Mouse (Mus musculus): ENCODE results near the gene Oaz1. TPM values are rescaled to one million over a fixed set of nuclear protein-coding genes. Genes with fewer than 3 reads are reported as not detected.

The Oaz1 gene
- total and polyA plus RNA-seq, 3 experiments = 228 to 1,655 (median 444) TPM

DNA sequence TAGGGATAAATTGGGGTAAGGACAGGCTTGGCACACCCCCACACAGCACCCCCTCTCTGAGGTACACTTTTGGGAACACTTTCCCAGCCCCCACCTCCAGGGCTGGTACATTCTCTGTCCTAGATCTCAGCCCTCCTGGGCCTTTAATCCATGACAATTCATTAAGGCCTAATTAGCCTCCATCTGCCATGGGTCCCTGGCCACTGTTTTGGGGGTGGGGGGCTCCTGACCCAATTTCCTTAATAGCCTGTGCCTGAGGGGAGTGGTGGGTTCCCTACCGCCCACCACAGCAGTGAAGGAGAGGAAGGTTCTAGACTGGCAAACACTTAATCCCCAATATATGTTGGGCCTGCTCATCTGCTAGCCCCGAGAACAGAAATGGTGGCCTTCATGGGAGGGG, 15.2 kb downstream of the Oaz1 start:
- no peaks in the 10 kb centered on the region for H3K9me3 ChIP-seq (replicated peaks)
- no peak for DNase-seq (ENCODE audit: low spot score)
- no peaks in the 10 kb centered on the region for H3K36me3 ChIP-seq (replicated peaks)
- H3K27me3 ChIP-seq (ENCODE audit: insufficient read depth, low read length) = peaks cover 93% of the 10 kb centered on the region
- ATAC-seq (ENCODE audit: extremely low read depth, insufficient number of reproducible peaks, low FRiP score, poor library complexity, severe bottlenecking) = no peak
- peaks cover 17% of the 10 kb centered on the region for H3K4me1 ChIP-seq (ENCODE audit: insufficient read depth, low read depth, low read length)
- TF ChIP-seq POLR2AphosphoS5 (IDR thresholded peaks at IDR 0.05; ENCODE audit: insufficient replicate concordance, low read depth, low read length) (no peak), TAL1 (conservative IDR thresholded peaks at IDR 0.05; ENCODE audit: low read depth, low read length) (no peak), CTCF (IDR thresholded peaks at IDR 0.05; ENCODE audit: low read depth, low read length) (no peak), GATA1 (IDR thresholded peaks at IDR 0.05; ENCODE audit: borderline replicate concordance, low read length) (no peak), GATA2 (IDR thresholded peaks at IDR 0.05; ENCODE audit: borderline replicate concordance, low read depth, low read length) (no peak)
- H3K4me3 ChIP-seq (ENCODE audit: low read depth, low read length) = no peak overlapping the region

GRCm38 (mm10) chr10:80842334-80842733, 15.9 kb downstream of the Oaz1 start:
- no peak for DNase-seq (ENCODE audit: low spot score)
- H3K36me3 ChIP-seq (replicated peaks) = no peaks in the 10 kb centered on the region
- H3K4me1 ChIP-seq (ENCODE audit: insufficient read depth, low read depth, low read length) = peaks cover 11% of the 10 kb centered on the region
- no peak overlapping the region for H3K4me3 ChIP-seq (ENCODE audit: low read depth, low read length)
- H3K9me3 ChIP-seq (replicated peaks) = no peaks in the 10 kb centered on the region
- ATAC-seq (ENCODE audit: extremely low read depth, insufficient number of reproducible peaks, low FRiP score, poor library complexity, severe bottlenecking) = no peak
- H3K27me3 ChIP-seq (ENCODE audit: insufficient read depth, low read length) = peaks cover 90% of the 10 kb centered on the region
- TF ChIP-seq GATA2 (IDR thresholded peaks at IDR 0.05; ENCODE audit: borderline replicate concordance, low read depth, low read length) (no peak), CTCF (IDR thresholded peaks at IDR 0.05; ENCODE audit: low read depth, low read length) (no peak), GATA1 (IDR thresholded peaks at IDR 0.05; ENCODE audit: borderline replicate concordance, low read length) (no peak), TAL1 (conservative IDR thresholded peaks at IDR 0.05; ENCODE audit: low read depth, low read length) (no peak), POLR2AphosphoS5 (IDR thresholded peaks at IDR 0.05; ENCODE audit: insufficient replicate concordance, low read depth, low read length) (no peak)

DNA sequence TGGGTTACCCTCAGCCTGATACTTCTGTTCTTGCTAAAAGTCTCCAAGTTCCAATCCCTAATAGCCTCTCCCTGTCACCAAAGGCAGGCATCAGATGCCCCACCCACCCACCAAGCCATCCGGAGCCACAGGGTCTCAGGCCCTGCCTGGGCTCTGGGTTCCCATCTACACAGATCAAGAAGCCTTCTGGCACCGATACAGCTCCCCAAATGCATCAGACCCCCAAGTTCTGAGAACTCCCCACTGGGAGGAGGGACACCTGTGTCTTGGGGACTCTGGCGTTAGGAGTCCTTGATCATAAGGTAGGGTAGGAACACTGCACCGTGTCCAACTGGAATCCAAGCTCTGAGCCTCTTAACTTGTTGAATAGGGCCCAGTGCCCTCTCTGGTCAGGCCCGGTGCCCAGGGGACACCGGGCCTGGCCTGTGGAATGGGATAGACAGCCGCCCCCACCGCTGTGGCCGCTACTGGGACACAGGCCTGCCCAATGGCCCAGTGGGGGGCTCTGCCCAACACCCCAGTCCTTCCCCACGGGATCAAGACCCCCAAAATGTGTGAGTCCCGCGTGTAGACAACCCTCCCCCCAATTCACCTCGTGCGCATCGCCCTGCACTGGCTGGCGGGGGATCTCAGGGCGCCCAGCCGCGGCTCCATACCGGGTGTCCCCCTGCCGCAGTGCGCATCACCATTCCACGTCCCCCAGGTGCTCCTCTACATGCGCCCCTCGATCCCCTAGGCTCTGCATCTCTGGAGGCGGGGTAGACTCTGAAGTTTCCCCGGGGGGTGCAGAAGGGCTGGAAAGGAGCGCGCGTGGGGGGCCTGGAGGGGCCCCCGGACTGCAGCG, 16.9 kb downstream of the Oaz1 start:
- no peak overlapping the region for H3K4me3 ChIP-seq (ENCODE audit: low read depth, low read length)
- TF ChIP-seq TAL1 (conservative IDR thresholded peaks at IDR 0.05; ENCODE audit: low read depth, low read length) (no peak), CTCF (IDR thresholded peaks at IDR 0.05; ENCODE audit: low read depth, low read length) (no peak), GATA1 (IDR thresholded peaks at IDR 0.05; ENCODE audit: borderline replicate concordance, low read length) (no peak), GATA2 (IDR thresholded peaks at IDR 0.05; ENCODE audit: borderline replicate concordance, low read depth, low read length) (no peak), POLR2AphosphoS5 (IDR thresholded peaks at IDR 0.05; ENCODE audit: insufficient replicate concordance, low read depth, low read length) (no peak)
- H3K27me3 ChIP-seq (ENCODE audit: insufficient read depth, low read length) = peaks cover 81% of the 10 kb centered on the region

GRCm38 (mm10) chr10:80843931-80844547, 17.6 kb downstream of the Oaz1 start, which contains the start of gene Lingo3:
Lingo3 (minus strand) TSS chr10:80844039.
- ATAC-seq (ENCODE audit: extremely low read depth, insufficient number of reproducible peaks, low FRiP score, poor library complexity, severe bottlenecking) (no peak), DNase-seq (ENCODE audit: low spot score) (no peak)
- H3K9me3 ChIP-seq (replicated peaks) = no peaks in the 10 kb centered on the region
- peaks cover 21% of the 10 kb centered on the region for H3K4me1 ChIP-seq (ENCODE audit: insufficient read depth, low read depth, low read length)
- H3K36me3 ChIP-seq (replicated peaks) = peaks cover under 1% of the 10 kb centered on the region
- H3K27me3 ChIP-seq (ENCODE audit: insufficient read depth, low read length) = peaks cover 75% of the 10 kb centered on the region
- no peak within 1 kb of the TSS for H3K4me3 ChIP-seq (ENCODE audit: low read depth, low read length)
- TF ChIP-seq POLR2AphosphoS5 (IDR thresholded peaks at IDR 0.05; ENCODE audit: insufficient replicate concordance, low read depth, low read length) (no peak), CTCF (IDR thresholded peaks at IDR 0.05; ENCODE audit: low read depth, low read length) (no peak), TAL1 (conservative IDR thresholded peaks at IDR 0.05; ENCODE audit: low read depth, low read length) (no peak)

More for the DNA sequence above, 16.9 kb downstream of the Oaz1 start:
- peaks cover 13% of the 10 kb centered on the region for H3K4me1 ChIP-seq (ENCODE audit: insufficient read depth, low read depth, low read length)
- no peak for DNase-seq (ENCODE audit: low spot score)
- no peaks in the 10 kb centered on the region for H3K36me3 ChIP-seq (replicated peaks)
- no peak for ATAC-seq (ENCODE audit: extremely low read depth, insufficient number of reproducible peaks, low FRiP score, poor library complexity, severe bottlenecking)
- H3K9me3 ChIP-seq (replicated peaks) = no peaks in the 10 kb centered on the region

- no peak for ATAC-seq (ENCODE audit: extremely low read depth, insufficient number of reproducible peaks, low FRiP score, poor library complexity, severe bottlenecking)
- H3K4me1 ChIP-seq (ENCODE audit: insufficient read depth, low read depth, low read length) = peaks cover 25% of the 10 kb centered on the region
- DNase-seq (ENCODE audit: low spot score) = no peak
These were observed 18.7 kb downstream of the Oaz1 start for GRCm38 (mm10) chr10:80845055-80845693.

GRCm38 (mm10) chr10:80845732-80846131, 19.3 kb downstream of the Oaz1 start:
- Histone ChIP-seq H3K27me3 (ENCODE audit: insufficient read depth, low read length) (peaks cover 63% of the 10 kb centered on the region), H3K4me3 (ENCODE audit: low read depth, low read length) (no peak overlapping the region), H3K4me1 (ENCODE audit: insufficient read depth, low read depth, low read length) (peaks cover 30% of the 10 kb centered on the region), H3K36me3 (replicated peaks) (peaks cover 17% of the 10 kb centered on the region), H3K9me3 (replicated peaks) (no peaks in the 10 kb centered on the region)
- TF ChIP-seq GATA2 (IDR thresholded peaks at IDR 0.05; ENCODE audit: borderline replicate concordance, low read depth, low read length) (no peak), POLR2AphosphoS5 (IDR thresholded peaks at IDR 0.05; ENCODE audit: insufficient replicate concordance, low read depth, low read length) (no peak), GATA1 (IDR thresholded peaks at IDR 0.05; ENCODE audit: borderline replicate concordance, low read length) (no peak)
- ATAC-seq (ENCODE audit: extremely low read depth, insufficient number of reproducible peaks, low FRiP score, poor library complexity, severe bottlenecking) = no peak
- DNase-seq (ENCODE audit: low spot score) = no peak

More at GRCm38 (mm10) chr10:80845055-80845693, 18.7 kb downstream of the Oaz1 start:
- Histone ChIP-seq H3K4me3 (ENCODE audit: low read depth, low read length) (no peak overlapping the region), H3K36me3 (replicated peaks) (peaks cover 12% of the 10 kb centered on the region), H3K27me3 (ENCODE audit: insufficient read depth, low read length) (peaks cover 69% of the 10 kb centered on the region), H3K9me3 (replicated peaks) (no peaks in the 10 kb centered on the region)
- TF ChIP-seq TAL1 (conservative IDR thresholded peaks at IDR 0.05; ENCODE audit: low read depth, low read length) = no peak
- TF ChIP-seq POLR2AphosphoS5 (IDR thresholded peaks at IDR 0.05; ENCODE audit: insufficient replicate concordance, low read depth, low read length) = no peak
- no peak for TF ChIP-seq GATA1 (IDR thresholded peaks at IDR 0.05; ENCODE audit: borderline replicate concordance, low read length)
- TF ChIP-seq GATA2 (IDR thresholded peaks at IDR 0.05; ENCODE audit: borderline replicate concordance, low read depth, low read length) = no peak
